Mouse (Mus musculus) kidney, embryonic 15.5 days (tissue): ENCODE measurements around the gene Exoc6b. TPM values are rescaled to one million over a fixed set of nuclear protein-coding genes. Genes with fewer than 3 reads are reported as not detected.
A peak's percentile ranks its signal among the peaks of the same experiment; 100 is the strongest.

Source experiments
- ATAC-seq: fragments of 200-750 bp; cut with Nextera tagmentation; replicated peaks from 2 replicates; pipeline ENCODE4 v1.8.0; 2017; ENCODE audit warnings: moderate TSS enrichment; ENCODE audit not compliant: low FRiP score
- H3K27ac ChIP-seq: fragments of 300-500 bp; sonication (generic); 2 replicates; pipeline ENCODE4 v1.5.1; 2015; ENCODE audit warnings: mild to moderate bottlenecking, inconsistent platforms
- H3K27me3 ChIP-seq: fragments of 300-500 bp; sonication (generic); 2 replicates; pipeline ENCODE4 v1.6.1; 2015; ENCODE audit warnings: inconsistent platforms
- H3K36me3 ChIP-seq: fragments of 300-500 bp; sonication (generic); 2 replicates; pipeline ENCODE4 v1.6.1; 2015; ENCODE audit warnings: inconsistent platforms
- H3K4me1 ChIP-seq: fragments of 300-500 bp; sonication (generic); 2 replicates; pipeline ENCODE4 v1.6.1; 2015; ENCODE audit warnings: inconsistent platforms
- H3K4me2 ChIP-seq: fragments of 300-500 bp; sonication (generic); 2 replicates; pipeline ENCODE4 v1.6.1; 2015; ENCODE audit warnings: moderate library complexity, mild to moderate bottlenecking, inconsistent platforms
- H3K4me3 ChIP-seq: fragments of 300-500 bp; sonication (generic); replicated peaks from 2 replicates; pipeline ENCODE4 v1.5.1; 2015; ENCODE audit warnings: mild to moderate bottlenecking, inconsistent platforms
- H3K9ac ChIP-seq: fragments of 300-500 bp; sonication (generic); 2 replicates; pipeline ENCODE4 v1.6.1; 2015; ENCODE audit warnings: mild to moderate bottlenecking, inconsistent platforms
- H3K9me3 ChIP-seq: fragments of 300-500 bp; sonication (generic); replicated peaks from 2 replicates; pipeline ENCODE4 v1.6.1; 2016; ENCODE audit warnings: inconsistent platforms
- WGBS: fragments of 180-500 bp; shearing (Covaris S2); methylation state at CpG from one replicate; pipeline ENCODE4 v1.1.7; 2015; ENCODE audit warnings: mixed read lengths; 5-methylcytosine and 5-hydroxymethylcytosine counted together
- polyA plus RNA-seq: library from polyadenylated mRNA; unstranded; fragments of >200 nt; fragmentation: Nextera tagmentation; extraction: Ambion mirVana; gene quantifications from 2 replicates; pipeline ENCODE4 v1.2.1, GENCODE M21; 2015

The Exoc6b gene
- polyA plus RNA-seq, 1 experiment from 2014 or later: 27.7 TPM

DNA sequence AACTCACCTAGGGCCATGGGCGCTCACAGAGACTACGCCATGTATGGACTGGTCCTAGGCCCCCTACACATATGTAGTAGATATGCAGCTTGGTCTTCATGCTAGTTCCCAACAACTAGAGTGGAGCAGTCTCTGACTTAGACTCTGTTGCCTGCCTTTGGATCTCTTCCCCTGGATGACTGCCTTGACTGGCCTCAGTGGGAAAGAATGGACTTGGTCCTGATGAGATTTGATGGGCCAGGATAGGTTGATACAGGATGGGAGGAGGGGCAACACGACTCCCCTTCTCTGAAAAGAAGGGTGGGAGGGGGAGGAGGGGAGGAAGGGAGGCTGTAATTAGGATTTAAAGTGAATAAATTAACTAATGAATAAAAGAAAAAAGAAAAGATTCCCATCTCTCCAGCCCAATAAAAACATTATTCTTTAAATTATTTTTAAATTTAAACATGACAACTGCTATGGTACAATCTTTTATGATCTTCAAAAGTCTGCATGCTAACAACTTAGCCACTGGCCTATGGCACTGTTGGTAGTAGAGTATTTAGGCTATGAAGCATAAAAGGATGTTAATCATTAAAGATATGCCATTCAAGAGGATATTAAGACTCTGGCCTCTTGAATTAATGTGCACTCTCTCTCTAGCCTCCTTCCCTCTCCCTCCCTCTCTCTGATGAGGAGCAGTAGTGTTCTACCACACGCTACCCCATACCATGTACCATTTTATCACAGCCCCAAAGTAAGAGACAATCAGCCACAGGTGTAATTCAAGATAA is 170.1 kb downstream of the Exoc6b start:
- H3K4me3 ChIP-seq: no peak overlapping the region
- H3K27ac ChIP-seq: no peak overlapping the region
- WGBS: 80% methylated on average over 4 of the region's 4 CpGs
- H3K27me3 ChIP-seq: no peaks in the 10 kb centered on the region
- H3K9me3 ChIP-seq: no peaks in the 10 kb centered on the region
- no peaks in the 10 kb centered on the region for H3K4me1 ChIP-seq
- H3K9ac ChIP-seq: no peak overlapping the region
- peak; percentile 85 for ATAC-seq
- H3K4me2 ChIP-seq: no peak overlapping the region
- H3K36me3 ChIP-seq: no peaks in the 10 kb centered on the region

DNA sequence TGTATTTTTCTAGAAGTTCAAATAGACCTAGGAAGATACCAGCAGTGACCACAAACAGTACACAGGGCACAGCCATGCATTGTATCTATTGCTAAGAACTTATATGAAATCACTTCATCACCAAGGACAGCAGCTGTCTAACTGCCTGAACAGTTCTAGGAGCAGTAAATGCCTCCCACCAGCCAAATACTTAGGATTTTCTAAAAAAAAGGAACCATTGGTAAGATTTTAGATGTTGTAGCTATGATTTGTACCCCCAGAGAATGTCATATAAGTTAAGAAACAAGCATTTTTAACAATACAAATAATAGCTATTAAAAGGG is 175.6 kb downstream of the Exoc6b start:
- no peak for ATAC-seq
- Histone ChIP-seq H3K4me1 (peaks cover 9% of the 10 kb centered on the region; the same call in 1 of the 2 replicates), H3K4me2 (no peak overlapping the region), H3K36me3 (no peaks in the 10 kb centered on the region), H3K27ac (no peak overlapping the region), H3K4me3 (no peak overlapping the region), H3K9ac (no peak overlapping the region), H3K27me3 (no peaks in the 10 kb centered on the region), H3K9me3 (no peaks in the 10 kb centered on the region)

GRCm38 (mm10) chr6:84892926-84893772 is 176.2 kb downstream of the Exoc6b start:
- H3K27me3 ChIP-seq: no peaks in the 10 kb centered on the region
- H3K9ac ChIP-seq: no peak overlapping the region
- H3K4me2 ChIP-seq: no peak overlapping the region
- H3K4me1 ChIP-seq: peaks cover 9% of the 10 kb centered on the region; the same call in 1 of the 2 replicates
- H3K27ac ChIP-seq: peak overlapping the region; percentile 45; the same call in 1 of the 2 replicates
- 26% methylated on average over 5 of the region's 5 CpGs for WGBS
- H3K4me3 ChIP-seq: no peak overlapping the region
- no peaks in the 10 kb centered on the region for H3K36me3 ChIP-seq
- ATAC-seq: no peak
- no peaks in the 10 kb centered on the region for H3K9me3 ChIP-seq

DNA sequence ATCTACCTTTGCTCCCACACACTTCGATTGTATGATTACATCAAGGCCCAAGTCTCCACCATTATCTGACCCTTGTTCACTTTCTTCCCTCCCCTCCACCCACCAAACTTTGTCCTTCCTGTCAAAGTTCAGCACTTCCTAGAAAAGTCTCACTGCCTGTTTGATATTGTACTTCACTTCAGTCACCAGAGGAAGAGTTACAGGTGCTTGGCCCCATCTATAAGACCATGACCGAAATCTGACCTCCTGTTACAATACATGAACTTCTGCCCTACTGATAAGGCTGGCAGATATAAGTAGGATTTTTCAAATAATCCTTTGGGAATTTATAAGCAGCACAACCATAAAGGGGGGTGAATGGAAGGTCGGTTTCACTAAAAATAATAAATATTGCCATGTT is 182.8 kb downstream of the Exoc6b start:
- Histone ChIP-seq H3K27me3 (no peaks in the 10 kb centered on the region), H3K4me1 (no peaks in the 10 kb centered on the region), H3K9me3 (no peaks in the 10 kb centered on the region), H3K4me2 (no peak overlapping the region), H3K27ac (no peak overlapping the region), H3K9ac (no peak overlapping the region), H3K4me3 (no peak overlapping the region), H3K36me3 (no peaks in the 10 kb centered on the region)
- no peak for ATAC-seq
- WGBS: 61% methylated on average over 3 of the region's 3 CpGs

DNA sequence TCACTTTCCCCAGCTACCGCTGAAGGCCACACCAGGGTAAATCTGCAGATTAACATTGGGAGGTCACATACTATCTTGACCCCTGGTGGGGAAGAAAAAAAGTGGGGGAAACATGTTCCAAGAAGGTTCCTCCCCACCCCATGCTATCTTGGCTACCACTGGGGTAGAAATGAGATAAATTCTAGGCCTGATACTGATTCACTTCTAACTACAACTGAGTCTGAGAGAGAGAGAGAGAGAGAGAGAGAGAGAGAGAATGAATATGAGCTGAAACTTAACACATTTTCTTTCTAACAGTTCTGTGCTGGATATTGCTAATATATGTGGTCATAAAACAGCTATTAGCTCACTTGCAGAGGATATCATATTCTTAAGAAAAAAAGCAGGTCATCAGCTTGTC is 184.2 kb downstream of the Exoc6b start:
- Histone ChIP-seq H3K9me3 (no peaks in the 10 kb centered on the region), H3K4me2 (no peak overlapping the region), H3K4me1 (no peaks in the 10 kb centered on the region), H3K27me3 (no peaks in the 10 kb centered on the region), H3K36me3 (no peaks in the 10 kb centered on the region), H3K27ac (no peak overlapping the region), H3K9ac (no peak overlapping the region), H3K4me3 (no peak overlapping the region)
- ATAC-seq: no peak
- WGBS: 74% methylated on average over 1 of the region's 1 CpGs

- Histone ChIP-seq H3K9ac (no peak overlapping the region), H3K9me3 (no peaks in the 10 kb centered on the region), H3K27me3 (no peaks in the 10 kb centered on the region), H3K27ac (no peak overlapping the region), H3K4me2 (no peak overlapping the region), H3K4me1 (no peaks in the 10 kb centered on the region), H3K4me3 (no peak overlapping the region), H3K36me3 (no peaks in the 10 kb centered on the region)
- no peak for ATAC-seq
- WGBS: 72% methylated on average over 4 of the region's 4 CpGs
Measured at GRCm38 (mm10) chr6:84883720-84884119, 185.6 kb downstream of the Exoc6b start.

DNA sequence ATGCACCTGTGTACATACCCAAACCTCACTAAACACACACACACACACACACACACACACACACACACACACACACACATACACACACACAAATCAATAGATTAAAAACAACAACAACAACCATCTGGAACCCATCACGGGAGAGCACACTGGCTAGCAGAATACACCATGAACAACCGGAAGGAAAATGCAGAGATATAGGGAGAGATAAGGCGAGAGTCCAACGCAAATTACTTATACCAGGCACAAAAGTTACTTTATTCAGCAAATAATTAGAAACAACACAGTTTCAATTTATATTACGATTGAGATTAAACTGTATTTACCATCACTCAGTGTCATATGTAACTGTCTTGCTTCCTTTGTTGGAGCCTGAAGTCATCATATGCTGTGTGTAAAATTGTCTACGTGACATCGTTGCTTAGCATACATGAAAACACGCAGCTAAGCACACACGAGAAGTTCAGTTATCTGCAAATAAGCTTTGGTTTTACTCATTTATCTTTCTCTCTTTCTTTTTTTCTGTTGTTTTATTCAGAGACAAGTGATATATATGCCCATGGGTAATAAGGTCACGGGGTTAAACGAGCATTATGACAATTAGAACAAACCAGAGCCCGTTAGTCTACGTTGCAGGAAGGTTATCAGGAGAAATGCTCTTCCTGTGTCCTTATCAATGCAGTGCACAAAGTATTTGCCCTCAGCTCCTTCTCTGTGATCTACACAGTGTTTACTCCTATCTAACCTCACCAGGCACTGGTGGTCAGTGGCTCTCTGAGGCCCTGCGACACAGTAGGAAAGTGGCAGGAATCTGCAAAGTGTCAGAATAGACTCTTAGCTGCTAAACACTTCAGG is 186.4 kb downstream of the Exoc6b start:
- Histone ChIP-seq H3K27me3 (no peaks in the 10 kb centered on the region), H3K27ac (no peak overlapping the region), H3K4me2 (no peak overlapping the region), H3K36me3 (no peaks in the 10 kb centered on the region), H3K4me1 (no peaks in the 10 kb centered on the region), H3K9ac (no peak overlapping the region), H3K4me3 (no peak overlapping the region), H3K9me3 (no peaks in the 10 kb centered on the region)
- WGBS: 64% methylated on average over 14 of the region's 14 CpGs
- ATAC-seq: no peak

- no peak overlapping the region for H3K4me2 ChIP-seq
- H3K9ac ChIP-seq: no peak overlapping the region
- ATAC-seq: no peak
- no peaks in the 10 kb centered on the region for H3K4me1 ChIP-seq
- H3K27me3 ChIP-seq: no peaks in the 10 kb centered on the region
- H3K27ac ChIP-seq: no peak overlapping the region
- WGBS: 78% methylated on average over 5 of the region's 5 CpGs
- H3K4me3 ChIP-seq: no peak overlapping the region
- no peaks in the 10 kb centered on the region for H3K36me3 ChIP-seq
- H3K9me3 ChIP-seq: no peaks in the 10 kb centered on the region
Measured at GRCm38 (mm10) chr6:84875869-84876268, 193.4 kb downstream of the Exoc6b start.

DNA sequence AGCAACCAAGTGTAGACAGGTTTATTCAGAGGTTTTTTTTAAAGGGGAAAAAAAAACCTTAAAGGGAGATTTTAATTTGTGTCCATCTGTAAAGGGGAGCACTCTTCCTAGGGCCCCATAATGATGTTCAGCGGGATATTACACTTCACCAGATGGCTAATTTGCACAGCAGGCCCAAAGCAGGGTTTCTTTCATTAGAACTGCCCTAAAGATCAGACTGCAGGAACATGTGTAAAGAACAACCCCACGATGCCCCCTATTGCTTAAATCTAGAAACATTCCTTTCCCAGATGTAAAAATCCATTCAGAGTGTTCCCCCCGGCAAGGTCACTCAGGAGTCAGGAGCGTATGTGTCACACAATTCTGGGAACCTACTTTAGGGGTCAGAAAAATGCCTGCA is 202.2 kb downstream of the Exoc6b start:
- no peak overlapping the region for H3K27ac ChIP-seq
- WGBS: 33% methylated on average over 4 of the region's 4 CpGs
- no peak for ATAC-seq

GRCm38 (mm10) chr6:84864625-84865024 is 204.7 kb downstream of the Exoc6b start:
- Histone ChIP-seq H3K9ac (no peak overlapping the region), H3K36me3 (no peaks in the 10 kb centered on the region), H3K4me2 (no peak overlapping the region), H3K27me3 (no peaks in the 10 kb centered on the region), H3K4me3 (no peak overlapping the region), H3K4me1 (peaks cover 3% of the 10 kb centered on the region; the same call in 1 of the 2 replicates), H3K9me3 (no peaks in the 10 kb centered on the region), H3K27ac (no peak overlapping the region)
- 91% methylated on average over 3 of the region's 3 CpGs for WGBS
- no peak for ATAC-seq

More for the DNA sequence above, 202.2 kb downstream of the Exoc6b start:
- Histone ChIP-seq H3K36me3 (no peaks in the 10 kb centered on the region), H3K4me2 (no peak overlapping the region), H3K4me3 (no peak overlapping the region), H3K9ac (no peak overlapping the region), H3K9me3 (no peaks in the 10 kb centered on the region), H3K4me1 (peaks cover 3% of the 10 kb centered on the region; the same call in 1 of the 2 replicates), H3K27me3 (no peaks in the 10 kb centered on the region)

- no peaks in the 10 kb centered on the region for H3K9me3 ChIP-seq
- peaks cover 3% of the 10 kb centered on the region; the same call in 1 of the 2 replicates for H3K4me1 ChIP-seq
- no peaks in the 10 kb centered on the region for H3K36me3 ChIP-seq
- no peak overlapping the region for H3K27ac ChIP-seq
- H3K4me2 ChIP-seq: no peak overlapping the region
- H3K9ac ChIP-seq: no peak overlapping the region
- H3K4me3 ChIP-seq: no peak overlapping the region
- no peaks in the 10 kb centered on the region for H3K27me3 ChIP-seq
- ATAC-seq: no peak
- WGBS: 96% methylated on average over 1 of the region's 1 CpGs
Measured at GRCm38 (mm10) chr6:84863816-84864375, 205.4 kb downstream of the Exoc6b start.
